Mouse (Mus musculus): ENCODE results near the gene 1700023F06Rik. TPM values are rescaled to one million over a fixed set of nuclear protein-coding genes. Genes with fewer than 3 reads are reported as not detected.

The 1700023F06Rik gene
- polyA plus RNA-seq, 1 experiment from 2014 or later = 0.33 TPM

GRCm38 (mm10) chr11:103177216-103177615 lies 31.1 kb downstream of the 1700023F06Rik start:
- 83% methylated on average over 5 of the region's 5 CpGs for WGBS
- Histone ChIP-seq H3K9ac (no peak overlapping the region), H3K27ac (no peak overlapping the region)

GRCm38 (mm10) chr11:103176510-103176909 lies 31.8 kb downstream of the 1700023F06Rik start:
- no peak for ATAC-seq (ENCODE audit: low FRiP score)
- no peak overlapping the region for H3K4me2 ChIP-seq
- peaks cover 4% of the 10 kb centered on the region; the same call in 1 of the 2 replicates for H3K4me1 ChIP-seq
- H3K36me3 ChIP-seq (replicated peaks) = no peaks in the 10 kb centered on the region
- H3K27ac ChIP-seq = no peak overlapping the region
- WGBS = 77% methylated on average over 1 of the region's 1 CpGs
- H3K9me3 ChIP-seq = no peaks in the 10 kb centered on the region
- no peak overlapping the region for H3K9ac ChIP-seq
- H3K27me3 ChIP-seq = peaks cover 36% of the 10 kb centered on the region
- H3K4me3 ChIP-seq (replicated peaks) = no peak overlapping the region

More at GRCm38 (mm10) chr11:103177216-103177615, 31.1 kb downstream of the 1700023F06Rik start:
- Histone ChIP-seq H3K9me3 (no peaks in the 10 kb centered on the region), H3K27me3 (peaks cover 33% of the 10 kb centered on the region), H3K36me3 (replicated peaks) (no peaks in the 10 kb centered on the region), H3K4me2 (no peak overlapping the region), H3K4me3 (replicated peaks) (no peak overlapping the region), H3K4me1 (peaks cover 4% of the 10 kb centered on the region; the same call in 1 of the 2 replicates)
- ATAC-seq (ENCODE audit: low FRiP score) = no peak

GRCm38 (mm10) chr11:103175688-103176442 lies 32.5 kb downstream of the 1700023F06Rik start:
- Histone ChIP-seq H3K9ac (no peak overlapping the region), H3K27ac (no peak overlapping the region), H3K9me3 (no peaks in the 10 kb centered on the region), H3K27me3 (peaks cover 42% of the 10 kb centered on the region), H3K4me1 (peaks cover 9% of the 10 kb centered on the region), H3K4me3 (replicated peaks) (no peak overlapping the region), H3K36me3 (replicated peaks) (no peaks in the 10 kb centered on the region), H3K4me2 (no peak overlapping the region)
- WGBS = 75% methylated on average over 14 of the region's 14 CpGs
- ATAC-seq (ENCODE audit: low FRiP score) = no peak

- H3K4me1 ChIP-seq = peaks cover 15% of the 10 kb centered on the region
- no peaks in the 10 kb centered on the region for H3K36me3 ChIP-seq (replicated peaks)
- peaks cover 52% of the 10 kb centered on the region for H3K27me3 ChIP-seq
- H3K4me3 ChIP-seq (replicated peaks) = no peak overlapping the region
- no peak overlapping the region for H3K27ac ChIP-seq
- WGBS = 56% methylated on average over 8 of the region's 8 CpGs
- no peak overlapping the region for H3K9ac ChIP-seq
- no peak overlapping the region for H3K4me2 ChIP-seq
- no peaks in the 10 kb centered on the region for H3K9me3 ChIP-seq
- no peak for ATAC-seq (ENCODE audit: low FRiP score)
These were observed 33.4 kb downstream of the 1700023F06Rik start for GRCm38 (mm10) chr11:103174891-103175391.

GRCm38 (mm10) chr11:103174411-103174832 lies 33.9 kb downstream of the 1700023F06Rik start:
- Histone ChIP-seq H3K27ac (no peak overlapping the region), H3K4me1 (peaks cover 15% of the 10 kb centered on the region), H3K4me2 (no peak overlapping the region), H3K9me3 (no peaks in the 10 kb centered on the region), H3K36me3 (replicated peaks) (no peaks in the 10 kb centered on the region), H3K4me3 (replicated peaks) (no peak overlapping the region), H3K9ac (no peak overlapping the region), H3K27me3 (peaks cover 57% of the 10 kb centered on the region)
- no peak for ATAC-seq (ENCODE audit: low FRiP score)
- 84% methylated on average over 5 of the region's 5 CpGs for WGBS

GRCm38 (mm10) chr11:103173771-103174344 lies 34.5 kb downstream of the 1700023F06Rik start:
- Histone ChIP-seq H3K9me3 (no peaks in the 10 kb centered on the region), H3K36me3 (replicated peaks) (no peaks in the 10 kb centered on the region), H3K9ac (no peak overlapping the region), H3K4me3 (replicated peaks) (no peak overlapping the region), H3K4me2 (no peak overlapping the region), H3K4me1 (peaks cover 15% of the 10 kb centered on the region), H3K27me3 (peaks cover 62% of the 10 kb centered on the region), H3K27ac (no peak overlapping the region)
- 92% methylated on average over 11 of the region's 11 CpGs for WGBS
- no peak for ATAC-seq (ENCODE audit: low FRiP score)

GRCm38 (mm10) chr11:103173041-103173770 lies 35.2 kb downstream of the 1700023F06Rik start:
- Histone ChIP-seq H3K27ac (no peak overlapping the region), H3K4me3 (replicated peaks) (no peak overlapping the region), H3K4me1 (peaks cover 15% of the 10 kb centered on the region), H3K9me3 (no peaks in the 10 kb centered on the region), H3K9ac (no peak overlapping the region), H3K27me3 (peaks cover 69% of the 10 kb centered on the region), H3K36me3 (replicated peaks) (no peaks in the 10 kb centered on the region), H3K4me2 (no peak overlapping the region)
- no peak for ATAC-seq (ENCODE audit: low FRiP score)
- WGBS = 85% methylated on average over 7 of the region's 7 CpGs

GRCm38 (mm10) chr11:103172392-103173040 lies 35.8 kb downstream of the 1700023F06Rik start:
- Histone ChIP-seq H3K36me3 (replicated peaks) (no peaks in the 10 kb centered on the region), H3K4me2 (no peak overlapping the region), H3K4me3 (replicated peaks) (no peak overlapping the region), H3K27ac (no peak overlapping the region), H3K27me3 (peaks cover 76% of the 10 kb centered on the region), H3K9me3 (no peaks in the 10 kb centered on the region), H3K9ac (no peak overlapping the region), H3K4me1 (peaks cover 15% of the 10 kb centered on the region)
- WGBS = 61% methylated on average over 6 of the region's 6 CpGs
- ATAC-seq (ENCODE audit: low FRiP score) = no peak

GRCm38 (mm10) chr11:103171703-103172391 lies 36.5 kb downstream of the 1700023F06Rik start:
- peaks cover 79% of the 10 kb centered on the region for H3K27me3 ChIP-seq
- peak overlapping the region; percentile 98; the same call in 1 of the 2 replicates for H3K4me2 ChIP-seq
- no peaks in the 10 kb centered on the region for H3K9me3 ChIP-seq
- no peaks in the 10 kb centered on the region for H3K36me3 ChIP-seq (replicated peaks)
- no peak for ATAC-seq (ENCODE audit: low FRiP score)
- peak overlapping the region; percentile 67 for H3K4me3 ChIP-seq (replicated peaks)
- peaks cover 15% of the 10 kb centered on the region for H3K4me1 ChIP-seq
- no peak overlapping the region for H3K27ac ChIP-seq
- H3K9ac ChIP-seq = no peak overlapping the region
- whole genome bisulfite sequencing = 56% methylated on average over 9 of the region's 9 CpGs

- no peaks in the 10 kb centered on the region for H3K9me3 ChIP-seq
- H3K4me1 ChIP-seq = peaks cover 15% of the 10 kb centered on the region
- WGBS = 2% methylated on average over 23 of the region's 23 CpGs
- no peaks in the 10 kb centered on the region for H3K36me3 ChIP-seq (replicated peaks)
- peak overlapping the region; percentile 67 for H3K4me3 ChIP-seq (replicated peaks)
- ATAC-seq (ENCODE audit: low FRiP score) = no peak; the same call in 1 of the 2 replicates
- peak overlapping the region; percentile 98 for H3K4me2 ChIP-seq
- peak overlapping the region; percentile 62 for H3K9ac ChIP-seq
- H3K27ac ChIP-seq = no peak overlapping the region
- H3K27me3 ChIP-seq = peaks cover 79% of the 10 kb centered on the region
These were observed 37.1 kb downstream of the 1700023F06Rik start for GRCm38 (mm10) chr11:103171286-103171620.

GRCm38 (mm10) chr11:103170494-103171285 lies 37.7 kb downstream of the 1700023F06Rik start, which contains the start of gene Fmnl1:
Gene Fmnl1, plus strand, starts transcription at chr11:103171107.
- H3K27me3 ChIP-seq = peaks cover 79% of the 10 kb centered on the region
- H3K4me3 ChIP-seq (replicated peaks) = peak within 1 kb of the TSS; percentile 67
- WGBS = under 1% methylated on average over 65 of the region's 84 CpGs

More at GRCm38 (mm10) chr11:103170494-103171285, 37.7 kb downstream of the 1700023F06Rik start, which contains the start of gene Fmnl1:
- peak; percentile 71 for ATAC-seq (ENCODE audit: low FRiP score)
- no peaks in the 10 kb centered on the region for H3K36me3 ChIP-seq (replicated peaks)
- peak within 1 kb of the TSS; percentile 98 for H3K4me2 ChIP-seq
- H3K4me1 ChIP-seq = peaks cover 15% of the 10 kb centered on the region
- no peaks in the 10 kb centered on the region for H3K9me3 ChIP-seq
- H3K27ac ChIP-seq = no peak within 1 kb of the TSS
- H3K9ac ChIP-seq = peak within 1 kb of the TSS; percentile 62
